Mouse (Mus musculus): Measurements from ENCODE around the gene Copg2. TPM values are rescaled to one million over a fixed set of nuclear protein-coding genes. Genes with fewer than 3 reads are reported as not detected.

Copg2 gene
- total and polyA plus RNA-seq, 3 experiments = 11.8 to 37.1 (median 35.0) TPM

DNA sequence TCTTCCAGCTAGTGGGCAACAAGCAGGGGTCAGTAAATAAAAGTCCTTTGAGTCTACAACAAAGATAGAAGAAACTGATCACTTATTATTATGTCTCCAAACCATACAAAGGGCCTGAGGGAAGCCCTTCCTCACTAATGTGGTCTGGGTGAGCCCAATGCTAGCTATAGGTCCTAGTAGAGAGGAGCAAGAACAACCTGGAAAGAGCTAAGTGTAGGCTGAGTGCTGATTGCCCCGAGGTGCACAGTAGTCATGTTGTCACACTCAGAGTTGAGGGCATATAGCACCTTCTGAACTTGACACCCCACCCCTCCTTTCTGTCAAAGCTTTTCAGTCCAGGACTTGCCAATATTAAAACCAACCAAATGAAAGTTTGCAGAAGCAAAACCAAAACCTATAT lies 146.7 kb downstream of the Copg2 start:
- H3K4me3 ChIP-seq = no peak overlapping the region

DNA sequence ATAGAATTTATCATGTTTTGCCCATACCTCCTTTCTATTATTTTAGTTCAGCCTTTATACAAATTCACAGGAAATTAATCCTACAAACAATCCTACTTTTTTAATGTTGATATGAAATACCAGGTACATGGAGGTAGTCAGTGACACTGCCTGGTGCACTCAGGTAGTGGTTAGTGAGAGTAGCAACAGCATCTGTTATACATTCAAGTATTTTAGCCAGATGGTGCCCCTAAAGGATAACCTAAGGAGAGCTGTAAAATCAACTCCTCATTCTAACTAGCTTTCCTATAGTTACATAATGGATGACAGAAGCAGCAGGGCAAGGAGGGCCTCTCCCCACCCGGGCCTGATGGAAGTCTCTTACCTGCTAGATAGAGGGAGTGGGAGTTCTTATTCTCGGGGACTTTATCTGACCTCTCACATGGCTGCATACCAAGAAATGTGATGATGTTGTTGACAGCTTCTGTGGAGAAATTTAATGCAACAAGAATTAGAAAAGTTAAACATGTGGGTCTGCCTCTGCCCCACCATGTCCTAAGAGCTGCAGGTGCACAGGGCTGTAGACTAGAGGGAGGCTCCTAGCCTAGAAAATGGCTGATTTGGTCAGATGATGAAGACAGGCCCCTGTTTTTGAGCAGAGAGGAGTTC lies 147.4 kb downstream of the Copg2 start:
- no peak for DNase-seq
- H3K27me3 ChIP-seq (ENCODE audit: control insufficient read depth, insufficient read depth, low read length) = no peaks in the 10 kb centered on the region
- no peak overlapping the region for H3K9ac ChIP-seq (ENCODE audit: low read depth, low read length)
- 36% methylated on average over 2 of the region's 2 CpGs for WGBS
- no peak overlapping the region for H3K27ac ChIP-seq
- intact Hi-C loops (cut with DNase I) = no loop called here
- no peaks in the 10 kb centered on the region for H3K79me2 ChIP-seq (replicated peaks; ENCODE audit: control insufficient read depth, insufficient read depth, low read length)
- no peak for TF ChIP-seq CTCF (IDR thresholded peaks at IDR 0.05)
- TF ChIP-seq EP300 (IDR thresholded peaks at IDR 0.05; ENCODE audit: insufficient read depth, low read depth, low read length) = no peak
- TF ChIP-seq POLR2A (IDR thresholded peaks at IDR 0.05; ENCODE audit: insufficient read depth, low read depth, low read length) = no peak
- H3K4me1 ChIP-seq (ENCODE audit: control insufficient read depth, insufficient read depth, low read length) = no peaks in the 10 kb centered on the region
- no peak overlapping the region for H3K4me3 ChIP-seq
- H3K36me3 ChIP-seq (ENCODE audit: control insufficient read depth, insufficient read depth, low read length) = peaks cover 5% of the 10 kb centered on the region

More for the DNA sequence above, 146.7 kb downstream of the Copg2 start:
- no peaks in the 10 kb centered on the region for H3K4me1 ChIP-seq (ENCODE audit: control insufficient read depth, insufficient read depth, low read length)
- no peak for TF ChIP-seq EP300 (IDR thresholded peaks at IDR 0.05; ENCODE audit: insufficient read depth, low read depth, low read length)
- TF ChIP-seq CTCF (IDR thresholded peaks at IDR 0.05) = no peak
- no peak for TF ChIP-seq POLR2A (IDR thresholded peaks at IDR 0.05; ENCODE audit: insufficient read depth, low read depth, low read length)
- peaks cover 5% of the 10 kb centered on the region for H3K36me3 ChIP-seq (ENCODE audit: control insufficient read depth, insufficient read depth, low read length)
- no peaks in the 10 kb centered on the region for H3K79me2 ChIP-seq (replicated peaks; ENCODE audit: control insufficient read depth, insufficient read depth, low read length)
- H3K27ac ChIP-seq = no peak overlapping the region
- no peaks in the 10 kb centered on the region for H3K27me3 ChIP-seq (ENCODE audit: control insufficient read depth, insufficient read depth, low read length)
- DNase-seq = no peak
- no peak overlapping the region for H3K9ac ChIP-seq (ENCODE audit: low read depth, low read length)
- intact Hi-C loops (cut with DNase I) = no loop called here
- 45% methylated on average over 1 of the region's 1 CpGs for WGBS

DNA sequence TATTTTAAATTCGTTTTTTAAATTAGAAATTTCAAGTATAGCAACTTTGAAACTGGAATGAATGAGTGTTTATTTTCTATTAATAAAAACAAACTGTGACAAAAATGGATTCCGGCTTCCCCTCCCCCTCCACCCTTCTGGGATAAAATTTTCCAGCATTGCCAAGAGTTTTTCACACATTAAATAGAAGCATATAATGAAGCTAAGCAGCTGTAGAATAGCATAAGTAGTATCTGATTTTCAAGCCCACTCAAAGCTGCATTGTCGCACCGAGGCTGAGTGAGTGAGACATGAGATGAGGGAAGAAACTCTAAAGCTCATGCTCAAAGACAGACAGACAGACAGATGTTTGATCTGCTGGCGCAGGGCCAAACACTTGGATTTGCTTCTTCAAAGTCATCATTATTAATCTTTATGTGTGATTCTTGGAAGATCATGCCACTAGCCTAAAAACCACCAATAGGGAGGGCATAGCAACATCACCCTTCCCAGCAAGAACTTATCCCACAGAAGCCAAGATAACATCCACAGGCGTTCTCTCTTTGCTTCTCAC lies 148.2 kb downstream of the Copg2 start:
- DNase-seq = no peak
- Histone ChIP-seq H3K36me3 (ENCODE audit: control insufficient read depth, insufficient read depth, low read length) (peaks cover 5% of the 10 kb centered on the region), H3K4me1 (ENCODE audit: control insufficient read depth, insufficient read depth, low read length) (no peaks in the 10 kb centered on the region), H3K27ac (no peak overlapping the region), H3K79me2 (replicated peaks; ENCODE audit: control insufficient read depth, insufficient read depth, low read length) (no peaks in the 10 kb centered on the region), H3K27me3 (ENCODE audit: control insufficient read depth, insufficient read depth, low read length) (no peaks in the 10 kb centered on the region), H3K4me3 (no peak overlapping the region), H3K9ac (ENCODE audit: low read depth, low read length) (no peak overlapping the region)
- intact Hi-C loops (cut with DNase I) = no loop called here
- WGBS = 71% methylated on average over 6 of the region's 6 CpGs
- TF ChIP-seq CTCF (IDR thresholded peaks at IDR 0.05) (no peak), EP300 (IDR thresholded peaks at IDR 0.05; ENCODE audit: insufficient read depth, low read depth, low read length) (no peak), POLR2A (IDR thresholded peaks at IDR 0.05; ENCODE audit: insufficient read depth, low read depth, low read length) (no peak)

DNA sequence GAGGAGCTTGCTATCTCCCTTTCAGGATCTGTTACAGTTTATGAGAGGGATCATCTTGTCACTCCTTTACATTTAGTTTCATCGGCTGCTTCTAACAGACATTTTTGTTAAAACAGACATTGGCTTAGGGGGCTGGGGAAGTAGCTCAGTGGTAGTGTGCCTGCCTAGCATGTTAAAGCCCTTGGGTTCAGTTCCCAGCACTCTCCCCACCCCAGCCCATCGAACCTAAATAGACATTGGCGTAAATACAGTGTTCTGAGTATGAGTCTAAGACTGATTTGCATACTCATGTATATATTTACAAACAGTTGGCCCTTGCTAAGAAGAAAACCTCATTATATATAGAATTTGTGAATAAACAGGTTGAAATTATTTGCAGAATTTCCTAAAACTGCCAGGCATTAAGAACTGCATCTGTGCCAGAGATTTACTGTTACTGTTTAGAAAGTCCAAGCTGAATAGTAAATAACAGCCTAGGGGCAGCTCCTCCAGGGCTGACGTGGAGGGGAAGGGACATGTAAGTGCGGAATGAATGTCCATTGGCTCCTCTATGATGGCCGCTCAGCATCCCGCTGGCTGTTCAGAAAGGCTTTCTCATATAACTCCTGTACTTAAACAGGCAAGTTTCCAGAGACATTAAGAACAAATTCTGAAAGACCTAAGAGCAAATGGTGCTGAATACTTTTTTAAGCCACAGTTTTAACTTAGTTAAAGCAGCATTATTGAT lies 148.8 kb downstream of the Copg2 start:
- TF ChIP-seq CTCF (IDR thresholded peaks at IDR 0.05) = no peak
- no peak for TF ChIP-seq POLR2A (IDR thresholded peaks at IDR 0.05; ENCODE audit: insufficient read depth, low read depth, low read length)
- no peak for TF ChIP-seq EP300 (IDR thresholded peaks at IDR 0.05; ENCODE audit: insufficient read depth, low read depth, low read length)
- WGBS = 84% methylated on average over 7 of the region's 7 CpGs
- no peak for DNase-seq
- H3K9ac ChIP-seq (ENCODE audit: low read depth, low read length) = no peak overlapping the region
- no peaks in the 10 kb centered on the region for H3K79me2 ChIP-seq (replicated peaks; ENCODE audit: control insufficient read depth, insufficient read depth, low read length)
- no peaks in the 10 kb centered on the region for H3K4me1 ChIP-seq (ENCODE audit: control insufficient read depth, insufficient read depth, low read length)
- H3K27me3 ChIP-seq (ENCODE audit: control insufficient read depth, insufficient read depth, low read length) = no peaks in the 10 kb centered on the region
- H3K36me3 ChIP-seq (ENCODE audit: control insufficient read depth, insufficient read depth, low read length) = peaks cover 5% of the 10 kb centered on the region
- no peak overlapping the region for H3K4me3 ChIP-seq
- intact Hi-C loops (cut with DNase I) = no loop called here
- no peak overlapping the region for H3K27ac ChIP-seq

DNA sequence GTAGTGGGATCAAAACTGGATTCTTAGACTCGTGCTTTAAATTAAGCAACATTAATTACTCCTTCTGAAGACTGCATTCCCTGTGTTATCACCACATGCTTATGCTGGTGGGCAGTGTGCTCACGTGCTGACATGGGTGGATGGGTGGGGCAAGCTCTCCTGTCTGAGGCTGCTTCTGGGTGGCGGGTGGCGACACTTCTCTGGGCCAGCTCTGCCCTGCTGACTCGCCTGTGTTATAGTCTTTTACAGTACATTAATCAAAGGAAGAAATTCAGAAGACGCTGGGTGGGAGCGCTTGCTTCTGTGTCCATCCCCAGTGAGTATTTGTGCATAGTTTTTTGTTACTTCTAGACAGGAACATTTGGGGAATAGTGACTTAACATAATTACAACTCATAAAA lies 151.0 kb downstream of the Copg2 start:
- intact Hi-C loops (cut with DNase I) = no loop called here
- no peak for DNase-seq
- no peaks in the 10 kb centered on the region for H3K27me3 ChIP-seq (ENCODE audit: control insufficient read depth, insufficient read depth, low read length)

DNA sequence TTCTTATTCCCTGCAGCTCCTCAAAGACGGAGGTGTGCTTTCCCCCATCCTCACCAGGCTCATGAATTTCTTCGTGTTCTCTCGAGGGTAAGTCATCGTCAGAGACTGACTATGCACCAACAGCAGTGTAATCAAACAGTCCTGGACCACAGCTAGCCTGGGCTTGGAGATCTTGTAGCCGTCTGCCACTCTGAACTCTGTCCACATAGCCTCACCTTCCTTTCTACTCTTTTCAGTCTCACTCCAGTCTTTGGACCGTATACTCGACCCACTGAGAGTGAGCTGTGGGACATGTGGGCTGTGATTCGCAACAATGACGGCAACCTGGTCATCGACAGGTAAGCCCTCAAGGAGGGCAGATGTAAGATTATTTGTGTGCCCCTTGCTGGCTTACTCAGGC lies 151.7 kb downstream of the Copg2 start:
- TF ChIP-seq CTCF (IDR thresholded peaks at IDR 0.05) (no peak), POLR2A (IDR thresholded peaks at IDR 0.05; ENCODE audit: insufficient read depth, low read depth, low read length) (no peak), EP300 (IDR thresholded peaks at IDR 0.05; ENCODE audit: insufficient read depth, low read depth, low read length) (no peak)
- no peaks in the 10 kb centered on the region for H3K4me1 ChIP-seq (ENCODE audit: control insufficient read depth, insufficient read depth, low read length)
- no peak overlapping the region for H3K4me3 ChIP-seq
- intact Hi-C loops (cut with DNase I) = no loop called here
- no peak for DNase-seq
- H3K27ac ChIP-seq = no peak overlapping the region
- no peak overlapping the region for H3K9ac ChIP-seq (ENCODE audit: low read depth, low read length)
- H3K36me3 ChIP-seq (ENCODE audit: control insufficient read depth, insufficient read depth, low read length) = peaks cover 5% of the 10 kb centered on the region
- 78% methylated on average over 10 of the region's 10 CpGs for WGBS
- H3K79me2 ChIP-seq (replicated peaks; ENCODE audit: control insufficient read depth, insufficient read depth, low read length) = no peaks in the 10 kb centered on the region
- no peaks in the 10 kb centered on the region for H3K27me3 ChIP-seq (ENCODE audit: control insufficient read depth, insufficient read depth, low read length)

More for the DNA sequence above, 151.0 kb downstream of the Copg2 start:
- Histone ChIP-seq H3K36me3 (ENCODE audit: control insufficient read depth, insufficient read depth, low read length) (peaks cover 5% of the 10 kb centered on the region), H3K27ac (no peak overlapping the region), H3K4me3 (no peak overlapping the region), H3K4me1 (ENCODE audit: control insufficient read depth, insufficient read depth, low read length) (no peaks in the 10 kb centered on the region), H3K9ac (ENCODE audit: low read depth, low read length) (no peak overlapping the region), H3K79me2 (replicated peaks; ENCODE audit: control insufficient read depth, insufficient read depth, low read length) (no peaks in the 10 kb centered on the region)
- TF ChIP-seq CTCF (IDR thresholded peaks at IDR 0.05) (no peak), EP300 (IDR thresholded peaks at IDR 0.05; ENCODE audit: insufficient read depth, low read depth, low read length) (no peak), POLR2A (IDR thresholded peaks at IDR 0.05; ENCODE audit: insufficient read depth, low read depth, low read length) (no peak)
- 68% methylated on average over 7 of the region's 7 CpGs for WGBS

Data from heart, adult 2 months (tissue).